Mouse (Mus musculus): ENCODE results near the gene H2-K1.

DNA sequence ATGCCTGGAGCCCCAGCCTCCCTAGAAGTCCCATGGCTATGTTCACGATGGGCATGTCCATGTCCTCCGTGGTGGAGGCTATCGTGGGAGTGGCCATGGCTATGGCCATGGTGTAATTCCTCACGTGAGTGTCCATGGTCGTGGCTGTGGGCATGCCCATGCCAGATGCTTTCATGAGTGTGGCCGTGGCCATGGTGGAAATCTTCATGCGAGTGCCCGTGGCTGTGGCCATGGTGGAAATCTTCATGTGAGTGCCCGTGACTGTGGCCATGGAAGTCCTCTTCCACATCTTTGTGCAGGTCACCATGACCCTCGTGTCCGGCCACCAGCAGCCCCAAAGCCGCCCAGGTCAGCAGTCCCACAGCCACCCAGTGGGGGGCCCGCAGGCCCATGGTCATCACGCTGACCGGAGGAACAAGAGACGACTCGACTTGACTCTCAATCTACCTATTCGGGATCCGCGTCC is 30.7 kb upstream of the H2-K1 start:
- TF ChIP-seq CTCF (IDR thresholded peaks at IDR 0.05; ENCODE audit: low read depth, low read length), result no peak
- TF ChIP-seq GATA2 (IDR thresholded peaks at IDR 0.05; ENCODE audit: borderline replicate concordance, low read depth, low read length), result no peak

Data from G1E (cell line).